Mouse (Mus musculus): ENCODE measurements at regions not wholly inside any gene's neighbourhood (a gene's known extent, or its start where the extent isn't known, plus 50 kb on each side); places are given as distances from the start of the nearest gene placed in this dataset.

DNA sequence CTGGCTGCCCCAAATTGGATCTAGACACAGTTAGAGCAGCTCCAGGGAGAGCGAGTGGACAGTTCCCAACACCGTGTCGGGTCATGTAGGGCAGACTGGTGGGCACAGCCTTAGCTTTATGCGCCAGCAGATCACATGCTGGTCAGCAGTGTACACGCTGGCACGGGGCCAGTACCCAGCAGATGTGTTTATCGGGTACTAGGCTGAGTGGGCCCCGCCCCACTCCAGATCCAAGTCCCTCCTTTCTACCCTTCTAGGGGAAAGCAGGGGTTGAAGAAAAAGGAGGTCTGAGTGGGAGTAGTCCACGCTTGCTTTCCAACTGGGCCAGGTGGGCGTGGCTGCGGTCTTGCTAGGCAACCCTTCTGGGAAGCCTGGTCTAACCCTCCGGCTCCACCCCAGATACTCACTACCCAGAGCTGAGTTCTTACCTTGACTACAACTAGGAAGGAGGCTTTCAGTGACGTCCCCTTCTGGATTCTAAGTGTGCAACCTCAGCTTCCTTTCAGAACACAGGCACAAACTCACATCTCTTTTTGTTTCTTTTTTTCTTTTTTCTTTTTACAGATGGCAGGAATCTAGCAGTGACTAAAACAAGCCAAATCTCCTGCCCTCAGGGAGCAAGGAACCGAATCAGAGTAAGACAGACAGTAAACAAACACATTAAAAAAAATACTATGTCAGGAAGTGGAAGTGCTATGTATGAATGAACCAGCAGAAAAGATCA lies 59.6 kb downstream of the Irf2bpl start:
- TF ChIP-seq POLR2A (IDR thresholded peaks at IDR 0.05; ENCODE audit: extremely low read depth, insufficient read depth, low read length) (no peak), CTCF (IDR thresholded peaks at IDR 0.05; ENCODE audit: extremely low read depth, insufficient read depth, low read length) (no peak)
